Mouse (Mus musculus) midbrain, embryonic 12.5 days (tissue): ENCODE results near the gene Rpl10a. TPM values are rescaled to one million over a fixed set of nuclear protein-coding genes. Genes with fewer than 3 reads are reported as not detected.
"Not testable (repeated sequence)": the region's sequence is repeated elsewhere in the genome, so short reads cannot be mapped to it uniquely, and the experiment has no call there.

ENCODE experiments used
- ATAC-seq: fragments of 200-750 bp; cut with Nextera tagmentation; 2 replicates; pipeline ENCODE4 v1.8.0; 2017; ENCODE audit warnings: low read depth, moderate TSS enrichment, moderate library complexity; ENCODE audit not compliant: low FRiP score
- H3K27ac ChIP-seq: fragments of 300-500 bp; sonication (generic); replicated peaks from 2 replicates; pipeline ENCODE4 v1.5.1; 2016; ENCODE audit warnings: mild to moderate bottlenecking
- H3K27me3 ChIP-seq: fragments of 300-500 bp; sonication (generic); 2 replicates; pipeline ENCODE4 v1.6.1; 2016; ENCODE audit warnings: mild to moderate bottlenecking
- H3K36me3 ChIP-seq: fragments of 300-500 bp; sonication (generic); 2 replicates; pipeline ENCODE4 v1.6.1; 2016
- H3K4me1 ChIP-seq: fragments of 300-500 bp; sonication (generic); 2 replicates; pipeline ENCODE4 v1.6.1; 2016
- H3K4me2 ChIP-seq: fragments of 300-500 bp; sonication (generic); replicated peaks from 2 replicates; pipeline ENCODE4 v1.6.1; 2016; ENCODE audit warnings: mild to moderate bottlenecking, moderate library complexity
- H3K4me3 ChIP-seq: fragments of 300-500 bp; sonication (generic); 2 replicates; pipeline ENCODE4 v1.5.1; 2016; ENCODE audit warnings: mild to moderate bottlenecking
- H3K9ac ChIP-seq: fragments of 300-500 bp; sonication (generic); replicated peaks from 2 replicates; pipeline ENCODE4 v1.6.1; 2016; ENCODE audit warnings: mild to moderate bottlenecking, moderate library complexity
- H3K9me3 ChIP-seq: fragments of 300-500 bp; sonication (generic); 2 replicates; pipeline ENCODE4 v1.6.1; 2016; ENCODE audit warnings: mild to moderate bottlenecking
- WGBS: fragments of 180-500 bp; shearing (Covaris S2); methylation state at CpG from one replicate; pipeline ENCODE4 v1.1.7; 2016; 5-methylcytosine and 5-hydroxymethylcytosine counted together
- polyA plus RNA-seq: library from polyadenylated mRNA; unstranded; fragments of >200 nt; fragmentation: Nextera tagmentation; extraction: Ambion mirVana; gene quantifications from 2 replicates; pipeline ENCODE4 v1.2.1, GENCODE M21; 2016

Gene Rpl10a
- polyA plus RNA-seq, 1 experiment from 2014 or later, result 329 TPM

DNA sequence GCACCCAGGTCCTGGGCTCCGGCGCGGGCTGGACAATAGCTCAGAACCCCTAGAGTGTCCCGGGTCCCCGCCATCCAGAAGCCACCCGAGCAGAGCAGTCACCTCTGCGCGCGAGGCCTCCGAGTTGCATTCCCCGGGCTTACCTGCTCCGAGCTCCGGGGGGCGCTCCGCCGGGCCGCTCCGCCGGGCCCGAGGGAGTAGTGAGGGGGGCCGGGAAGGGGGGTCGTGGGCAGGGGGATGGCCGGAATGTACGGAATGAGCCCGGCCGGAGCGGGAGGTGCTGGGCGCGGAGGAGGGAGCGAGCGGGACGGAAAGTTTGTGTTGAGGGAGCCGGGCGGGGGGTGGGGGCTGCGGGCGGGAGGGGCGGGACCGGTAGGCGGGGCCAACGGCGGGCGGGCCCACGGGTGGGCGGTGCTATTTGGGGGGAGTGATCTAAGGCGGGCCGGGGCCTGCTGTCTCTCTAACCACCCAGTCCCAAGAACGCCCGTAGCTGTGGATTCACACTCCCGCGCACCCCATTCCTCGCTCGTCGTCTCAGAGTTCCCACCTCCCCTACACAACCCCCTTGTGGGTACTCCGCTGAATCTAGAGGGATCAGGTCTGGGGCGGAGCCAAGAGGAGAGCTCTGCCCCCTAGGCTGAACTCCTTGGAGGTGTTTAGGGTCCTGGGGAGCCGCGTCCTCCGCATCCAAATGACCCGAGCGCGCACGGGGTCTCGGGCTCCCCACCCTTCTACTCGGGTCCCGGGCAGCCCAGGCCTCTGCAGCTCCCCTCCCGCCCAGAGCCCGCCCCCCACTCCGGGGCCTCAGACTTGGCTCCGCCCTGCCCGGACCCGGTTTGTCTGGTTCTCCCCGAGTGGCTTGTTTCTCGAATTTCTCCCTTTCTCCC lies 22.4 kb downstream of the Rpl10a start, which contains the start of gene Tead3:
Tead3 (minus strand) TSS at position 352 of the 887 bp plus-strand sequence.
- Histone ChIP-seq H3K4me2 (peak within 1 kb of the TSS; percentile 88), H3K4me1 (peaks cover 41% of the 10 kb centered on the region), H3K27me3 (peaks cover 51% of the 10 kb centered on the region), H3K27ac (peak within 1 kb of the TSS; percentile 65), H3K36me3 (no peaks in the 10 kb centered on the region), H3K9me3 (no peaks in the 10 kb centered on the region), H3K9ac (peak within 1 kb of the TSS; percentile 77), H3K4me3 (peak within 1 kb of the TSS; percentile 63)
- peak; percentile 78 for ATAC-seq
- WGBS, result under 1% methylated on average over 73 of the region's 73 CpGs

DNA sequence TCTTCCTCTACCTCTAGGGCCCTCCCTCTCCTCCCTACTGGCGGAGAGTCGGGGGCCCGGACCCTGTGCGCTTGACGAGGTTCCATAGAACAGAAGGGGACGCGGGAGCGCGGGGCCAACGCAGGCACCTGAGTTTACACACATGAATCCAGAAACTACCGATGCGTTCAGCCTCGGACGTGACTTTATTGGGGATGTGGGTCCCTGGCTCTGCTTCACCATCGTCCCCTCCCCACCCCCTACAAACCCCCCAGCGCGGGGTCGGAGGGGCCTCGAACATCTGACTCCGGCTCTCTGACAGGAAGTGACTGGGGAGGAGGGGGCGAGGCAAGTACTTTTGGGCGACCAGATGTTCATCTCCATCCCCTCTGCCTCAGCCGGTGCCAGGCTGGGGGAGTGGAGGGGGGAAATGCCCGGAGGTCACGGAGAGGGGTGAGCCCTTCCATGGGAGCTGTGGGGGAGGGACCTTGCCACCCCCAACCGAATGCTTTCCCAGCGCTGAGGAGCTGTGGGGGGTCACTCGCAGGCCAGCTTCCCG lies 23.2 kb downstream of the Rpl10a start:
- peak overlapping the region; percentile 65; the same call in 1 of the 2 replicates for H3K27ac ChIP-seq
- no peaks in the 10 kb centered on the region for H3K36me3 ChIP-seq
- H3K27me3 ChIP-seq, result peaks cover 52% of the 10 kb centered on the region
- ATAC-seq, result no peak
- under 1% methylated on average over 29 of the region's 29 CpGs for WGBS
- peak overlapping the region; percentile 63 for H3K4me3 ChIP-seq
- no peaks in the 10 kb centered on the region for H3K9me3 ChIP-seq
- H3K9ac ChIP-seq, result peak overlapping the region; percentile 60
- H3K4me2 ChIP-seq, result peak overlapping the region; percentile 88
- peaks cover 36% of the 10 kb centered on the region for H3K4me1 ChIP-seq

DNA sequence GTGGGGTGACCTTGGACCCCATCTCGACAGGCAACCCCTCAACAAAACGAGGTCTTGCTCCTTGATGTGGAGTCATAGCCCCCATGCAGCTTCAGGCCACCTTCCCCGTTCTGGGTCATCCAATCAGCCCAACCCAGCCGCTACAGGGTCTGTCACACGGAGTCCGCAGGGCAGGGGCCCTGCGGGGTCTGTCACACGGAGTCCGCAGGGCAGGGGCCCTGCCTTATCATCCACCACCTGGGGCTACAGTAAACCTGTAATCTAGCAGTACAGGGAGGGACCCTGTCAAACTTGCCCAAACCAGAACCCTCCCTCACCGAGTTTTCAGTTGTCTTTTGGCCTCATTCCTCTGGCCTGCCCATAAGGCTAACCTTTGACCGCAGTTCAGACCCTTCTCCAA lies 23.7 kb downstream of the Rpl10a start:
- peak overlapping the region; percentile 88; the same call in 1 of the 2 replicates for H3K4me2 ChIP-seq
- H3K27ac ChIP-seq, result no peak overlapping the region
- ATAC-seq, result no peak
- no peak overlapping the region for H3K4me3 ChIP-seq
- no peaks in the 10 kb centered on the region for H3K36me3 ChIP-seq
- peaks cover 36% of the 10 kb centered on the region for H3K4me1 ChIP-seq
- H3K9me3 ChIP-seq, result no peaks in the 10 kb centered on the region
- H3K27me3 ChIP-seq, result peaks cover 58% of the 10 kb centered on the region
- H3K9ac ChIP-seq, result no peak overlapping the region
- WGBS, result 14% methylated on average over 11 of the region's 11 CpGs

DNA sequence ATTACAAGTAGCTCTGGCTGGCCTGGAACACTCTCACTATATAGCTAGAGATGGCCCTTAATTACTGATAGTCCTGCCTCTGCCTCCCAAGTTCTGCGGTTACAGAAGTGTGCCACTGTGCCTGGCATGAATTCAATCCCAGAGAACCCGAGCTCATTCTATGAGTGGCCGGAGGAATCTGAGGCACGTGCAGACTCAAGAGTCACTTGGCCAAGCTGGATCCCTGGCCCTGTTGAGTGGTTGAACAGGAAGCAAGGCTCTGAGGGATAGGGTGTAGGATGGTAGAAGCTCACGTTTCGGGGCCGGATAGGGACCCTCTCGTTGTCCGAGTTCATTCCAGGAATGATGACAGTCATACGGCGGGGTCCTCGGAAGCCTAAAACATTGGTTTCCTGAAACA lies 27.6 kb downstream of the Rpl10a start:
- Histone ChIP-seq H3K27ac (no peak overlapping the region), H3K4me3 (no peak overlapping the region), H3K27me3 (peaks cover 73% of the 10 kb centered on the region), H3K9me3 (0 out of 2 replicates have a peak, but pooled peaks cover 3% of the 10 kb centered on the region), H3K4me1 (peaks cover 12% of the 10 kb centered on the region), H3K36me3 (no peaks in the 10 kb centered on the region), H3K9ac (no peak overlapping the region), H3K4me2 (no peak overlapping the region)
- WGBS, result 91% methylated on average over 12 of the region's 12 CpGs
- ATAC-seq, result no peak

DNA sequence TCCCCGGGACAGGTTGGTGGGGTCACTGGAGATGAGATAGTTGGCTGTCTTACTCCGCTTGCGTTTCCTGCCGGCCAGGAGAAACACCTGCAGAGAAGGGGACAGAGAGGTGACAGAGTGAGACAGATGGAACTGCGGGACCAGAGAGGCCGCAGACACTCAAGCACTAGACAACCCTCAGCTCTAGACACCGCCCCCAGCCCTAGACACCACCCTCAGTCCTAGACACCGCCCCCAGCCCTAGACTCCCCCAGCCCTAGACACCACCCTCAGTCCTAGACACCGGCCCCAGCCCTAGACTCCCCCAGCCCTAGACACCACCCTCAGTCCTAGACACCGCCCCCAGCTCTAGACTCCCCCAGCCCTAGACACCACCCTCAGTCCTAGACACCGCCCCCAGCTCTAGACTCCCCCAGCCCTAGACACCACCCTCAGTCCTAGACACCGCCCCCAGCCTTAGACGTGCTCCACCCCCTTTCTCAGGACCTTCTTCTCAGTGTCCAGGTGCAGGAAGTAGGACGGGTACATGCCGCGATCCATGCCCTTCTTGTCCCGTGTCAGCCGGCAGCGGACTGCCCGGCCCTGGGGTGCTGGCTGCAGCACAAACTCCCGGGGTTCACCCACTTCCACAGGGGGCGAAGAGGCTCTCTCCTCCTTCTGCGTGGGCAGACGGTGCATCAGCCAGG lies 30.4 kb downstream of the Rpl10a start:
- not testable (repeated sequence) for ATAC-seq, H3K4me3 ChIP-seq, H3K27ac ChIP-seq, H3K9ac ChIP-seq, H3K9me3 ChIP-seq, H3K4me2 ChIP-seq, H3K36me3 ChIP-seq
- Histone ChIP-seq H3K4me1 (peaks cover 16% of the 10 kb centered on the region), H3K27me3 (peaks cover 72% of the 10 kb centered on the region)
- 16% methylated on average over 24 of the region's 24 CpGs for WGBS

DNA sequence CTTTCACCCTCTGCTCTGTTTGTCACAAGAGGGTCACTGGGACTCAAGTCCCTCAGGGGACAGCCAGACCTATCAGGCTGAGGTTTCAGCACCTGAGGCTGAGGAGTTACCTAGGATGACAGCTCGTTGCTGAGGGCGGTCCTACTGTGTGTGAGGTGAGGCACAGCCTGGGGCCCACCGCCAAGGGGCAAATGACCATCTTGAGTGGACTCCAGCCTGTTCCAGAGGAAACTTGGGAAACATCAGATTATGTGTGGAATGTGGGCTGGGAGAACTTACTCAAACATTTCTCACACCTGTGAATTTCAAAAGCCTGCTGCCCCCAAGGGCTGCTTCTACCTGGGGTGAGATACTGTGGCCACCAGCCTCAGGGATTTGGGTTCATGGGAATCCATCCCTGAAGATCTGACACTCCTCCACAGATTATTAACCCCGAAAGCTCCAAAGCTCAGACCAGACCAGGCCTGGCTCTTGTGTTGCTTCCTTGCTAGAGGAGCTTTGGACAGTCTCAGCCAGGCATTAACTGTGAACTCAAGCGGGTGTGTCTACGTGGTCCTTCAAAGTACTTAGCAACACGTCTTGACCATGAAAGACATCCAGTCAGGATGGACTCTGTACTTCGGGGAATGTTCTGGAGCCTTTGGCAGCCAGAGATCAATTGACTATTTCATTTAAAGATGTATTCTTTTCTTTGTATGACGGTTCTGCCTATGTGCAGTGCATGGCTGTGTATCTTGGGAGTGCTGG lies 32.4 kb downstream of the Rpl10a start:
- H3K9me3 ChIP-seq, result 0 out of 2 replicates have a peak, but pooled peaks cover 3% of the 10 kb centered on the region
- H3K9ac ChIP-seq, result no peak overlapping the region
- no peak for ATAC-seq
- 83% methylated on average over 9 of the region's 9 CpGs for WGBS
- H3K4me1 ChIP-seq, result peaks cover 24% of the 10 kb centered on the region
- no peaks in the 10 kb centered on the region for H3K36me3 ChIP-seq
- no peak overlapping the region for H3K27ac ChIP-seq
- no peak overlapping the region for H3K4me3 ChIP-seq
- no peak overlapping the region for H3K4me2 ChIP-seq
- peaks cover 88% of the 10 kb centered on the region for H3K27me3 ChIP-seq

DNA sequence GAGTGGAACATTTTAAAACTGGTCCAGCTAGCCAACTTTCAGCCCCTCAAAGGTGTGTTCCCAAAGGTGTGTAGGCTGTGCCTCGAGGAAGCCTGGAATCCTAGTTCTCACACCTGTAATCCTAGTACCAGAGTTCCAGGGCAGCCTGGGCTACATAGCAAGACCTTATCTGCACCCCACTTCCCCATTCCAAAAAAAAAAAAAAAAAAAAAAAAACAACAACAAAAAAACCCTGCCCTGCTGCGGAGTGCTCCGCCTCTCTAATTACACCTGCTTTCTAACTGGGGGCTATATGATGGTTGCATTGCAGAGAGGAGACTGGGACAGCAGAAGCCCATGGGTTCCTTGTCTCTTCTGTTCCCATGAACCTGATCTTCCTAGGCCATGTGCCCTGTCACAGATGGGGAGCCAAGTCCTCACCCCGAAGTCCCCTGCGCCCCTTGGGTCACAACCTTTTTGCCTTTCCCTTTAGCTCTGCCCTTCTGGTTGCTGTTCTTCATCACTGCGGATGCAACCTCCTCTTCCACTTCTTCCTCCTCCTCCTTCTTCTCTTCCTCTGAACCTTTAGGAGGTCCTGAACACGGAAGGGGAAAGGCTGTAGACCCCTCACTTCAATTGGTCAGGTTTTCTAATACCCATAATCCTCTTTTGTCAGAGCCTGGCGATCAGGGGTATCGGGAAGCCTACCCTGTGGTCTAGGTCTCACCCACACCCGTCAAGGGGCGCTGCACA lies 33.8 kb downstream of the Rpl10a start:
- Histone ChIP-seq H3K4me2 (peak overlapping the region; percentile 57), H3K4me1 (peaks cover 24% of the 10 kb centered on the region), H3K27ac (no peak overlapping the region), H3K9me3 (0 out of 2 replicates have a peak, but pooled peaks cover 3% of the 10 kb centered on the region), H3K36me3 (no peaks in the 10 kb centered on the region), H3K4me3 (peak overlapping the region; percentile 32), H3K27me3 (peaks cover 86% of the 10 kb centered on the region), H3K9ac (no peak overlapping the region)
- no peak for ATAC-seq
- WGBS, result 36% methylated on average over 11 of the region's 11 CpGs

DNA sequence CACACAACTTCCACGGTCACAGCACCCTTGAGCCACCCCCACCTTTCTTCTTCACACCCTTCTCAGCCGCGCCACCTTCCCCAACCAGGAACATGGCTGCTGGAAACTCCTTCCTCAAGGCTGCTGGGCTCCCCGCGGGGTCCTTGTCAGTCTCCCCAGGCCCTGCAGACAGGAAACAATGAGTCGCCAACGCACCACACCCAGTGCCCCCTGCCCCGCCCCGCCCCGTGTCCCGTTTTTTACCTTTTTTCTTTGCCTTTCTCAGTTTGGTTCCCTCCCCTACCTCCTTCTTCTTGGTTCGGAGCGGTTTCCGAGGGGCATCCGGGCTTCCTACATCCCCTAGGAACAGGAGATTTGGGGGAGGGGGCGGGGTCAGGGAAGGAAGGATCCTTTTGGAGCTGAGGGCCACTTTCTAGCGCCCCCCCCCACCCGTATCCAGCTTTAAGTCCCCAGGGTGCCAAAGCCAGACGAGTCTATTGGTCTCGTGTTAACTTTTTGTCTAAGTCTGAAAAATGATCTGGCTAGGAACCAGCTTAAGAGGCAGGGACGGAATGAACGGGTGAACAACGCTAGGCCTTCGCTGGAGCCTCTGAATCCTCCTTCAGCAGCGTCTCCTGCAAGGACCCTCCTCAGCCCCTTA lies 34.5 kb downstream of the Rpl10a start:
- peaks cover 24% of the 10 kb centered on the region for H3K4me1 ChIP-seq
- peak overlapping the region; percentile 17 for H3K9ac ChIP-seq
- 2% methylated on average over 25 of the region's 25 CpGs for WGBS
- ATAC-seq, result no peak
- H3K36me3 ChIP-seq, result no peaks in the 10 kb centered on the region
- 0 out of 2 replicates have a peak, but pooled peaks cover 3% of the 10 kb centered on the region for H3K9me3 ChIP-seq
- no peak overlapping the region for H3K27ac ChIP-seq
- peak overlapping the region; percentile 32 for H3K4me3 ChIP-seq
- peak overlapping the region; percentile 57 for H3K4me2 ChIP-seq
- peaks cover 82% of the 10 kb centered on the region for H3K27me3 ChIP-seq

DNA sequence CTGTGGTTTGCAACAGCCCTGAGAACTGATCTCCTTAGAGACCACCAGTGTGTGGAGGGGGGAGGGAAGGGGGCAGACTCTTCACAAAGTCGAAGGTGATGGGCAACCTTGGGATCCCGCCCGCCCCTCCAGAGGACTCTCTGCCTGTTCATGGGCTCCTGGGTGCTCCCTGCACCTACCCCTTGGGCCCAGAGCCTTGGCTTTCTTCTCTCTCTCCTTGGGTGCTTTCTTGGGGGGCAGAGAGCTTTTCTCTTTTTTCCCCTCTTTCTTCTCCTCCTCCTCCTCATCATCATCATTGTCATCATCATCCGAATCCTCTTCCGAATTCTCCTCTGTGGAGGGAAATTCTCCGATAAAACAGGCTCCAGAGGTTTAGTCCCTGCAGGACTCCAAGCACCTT lies 35.2 kb downstream of the Rpl10a start:
- H3K4me3 ChIP-seq, result peak overlapping the region; percentile 27; the same call in 1 of the 2 replicates
- no peaks in the 10 kb centered on the region for H3K36me3 ChIP-seq
- H3K27me3 ChIP-seq, result peaks cover 74% of the 10 kb centered on the region
- 2% methylated on average over 6 of the region's 6 CpGs for WGBS
- H3K4me1 ChIP-seq, result peaks cover 24% of the 10 kb centered on the region
- ATAC-seq, result no peak
- H3K4me2 ChIP-seq, result peak overlapping the region; percentile 42; the same call in 1 of the 2 replicates
- H3K27ac ChIP-seq, result no peak overlapping the region
- no peak overlapping the region for H3K9ac ChIP-seq
- H3K9me3 ChIP-seq, result 0 out of 2 replicates have a peak, but pooled peaks cover 3% of the 10 kb centered on the region

DNA sequence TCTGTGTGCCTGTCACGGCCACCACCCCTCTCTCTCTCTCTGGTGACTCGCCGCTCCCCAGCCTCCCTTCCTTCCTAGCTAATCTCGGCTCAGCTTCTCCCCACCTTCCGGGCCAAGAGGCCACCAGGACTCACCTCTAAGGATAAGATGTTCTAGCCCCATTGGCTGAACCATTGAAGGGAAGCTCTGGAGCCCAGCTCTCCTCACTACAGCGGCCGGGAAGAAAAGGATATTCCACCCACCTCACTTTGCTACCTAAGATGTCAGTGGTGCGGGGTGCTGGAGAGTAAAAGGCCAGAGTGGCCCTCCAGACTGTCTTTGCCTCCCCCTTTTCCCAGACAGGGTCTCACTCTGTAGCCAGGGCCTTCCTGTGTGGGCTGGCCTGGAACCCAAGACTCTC lies 36.9 kb downstream of the Rpl10a start, which contains the start of gene Tulp1:
Tulp1 (minus strand) TSS at position 101 of the 400 bp plus-strand sequence.
- Histone ChIP-seq H3K9me3 (no peaks in the 10 kb centered on the region), H3K4me2 (peak within 1 kb of the TSS; percentile 42), H3K36me3 (no peaks in the 10 kb centered on the region), H3K27ac (no peak within 1 kb of the TSS), H3K4me3 (peak within 1 kb of the TSS; percentile 27), H3K4me1 (peaks cover 24% of the 10 kb centered on the region), H3K27me3 (peaks cover 58% of the 10 kb centered on the region), H3K9ac (no peak within 1 kb of the TSS)
- WGBS, result 22% methylated on average over 8 of the region's 8 CpGs
- no peak for ATAC-seq
